Mouse (Mus musculus): Measurements from ENCODE around the gene As3mt. TPM values are rescaled to one million over a fixed set of nuclear protein-coding genes. Genes with fewer than 3 reads are reported as not detected.

Gene As3mt
- polyA plus RNA-seq, 1 experiment from 2014 or later = 46.4 TPM

- H3K4me3 ChIP-seq (ENCODE audit: low read depth, low read length) = peak overlapping the region; percentile 89
- ATAC-seq = no peak
- WGBS = 45% methylated on average over 7 of the region's 7 CpGs
- H3K4me2 ChIP-seq (replicated peaks; ENCODE audit: low read depth) = peak overlapping the region; percentile 98
- H3K36me3 ChIP-seq (ENCODE audit: control insufficient read depth, insufficient read depth) = no peaks in the 10 kb centered on the region
- no peak overlapping the region for H3K27ac ChIP-seq (ENCODE audit: low read depth, low read length)
- H3K9ac ChIP-seq (ENCODE audit: low read depth, low read length) = no peak overlapping the region
- H3K27me3 ChIP-seq (replicated peaks; ENCODE audit: control insufficient read depth, insufficient read depth, low read length) = peaks cover 8% of the 10 kb centered on the region; the same call in 1 of the 2 replicates
- 0 out of 2 replicates have a peak, but pooled peaks cover 12% of the 10 kb centered on the region for H3K4me1 ChIP-seq (replicated peaks; ENCODE audit: control insufficient read depth, insufficient read depth, low read length)
- H3K9me3 ChIP-seq (ENCODE audit: control insufficient read depth) = no peaks in the 10 kb centered on the region
- TF ChIP-seq CTCF (IDR thresholded peaks at IDR 0.05; ENCODE audit: low read depth) = no peak
Observed at GRCm38 (mm10) chr19:46763356-46763755, 56.1 kb downstream of the As3mt start.

DNA sequence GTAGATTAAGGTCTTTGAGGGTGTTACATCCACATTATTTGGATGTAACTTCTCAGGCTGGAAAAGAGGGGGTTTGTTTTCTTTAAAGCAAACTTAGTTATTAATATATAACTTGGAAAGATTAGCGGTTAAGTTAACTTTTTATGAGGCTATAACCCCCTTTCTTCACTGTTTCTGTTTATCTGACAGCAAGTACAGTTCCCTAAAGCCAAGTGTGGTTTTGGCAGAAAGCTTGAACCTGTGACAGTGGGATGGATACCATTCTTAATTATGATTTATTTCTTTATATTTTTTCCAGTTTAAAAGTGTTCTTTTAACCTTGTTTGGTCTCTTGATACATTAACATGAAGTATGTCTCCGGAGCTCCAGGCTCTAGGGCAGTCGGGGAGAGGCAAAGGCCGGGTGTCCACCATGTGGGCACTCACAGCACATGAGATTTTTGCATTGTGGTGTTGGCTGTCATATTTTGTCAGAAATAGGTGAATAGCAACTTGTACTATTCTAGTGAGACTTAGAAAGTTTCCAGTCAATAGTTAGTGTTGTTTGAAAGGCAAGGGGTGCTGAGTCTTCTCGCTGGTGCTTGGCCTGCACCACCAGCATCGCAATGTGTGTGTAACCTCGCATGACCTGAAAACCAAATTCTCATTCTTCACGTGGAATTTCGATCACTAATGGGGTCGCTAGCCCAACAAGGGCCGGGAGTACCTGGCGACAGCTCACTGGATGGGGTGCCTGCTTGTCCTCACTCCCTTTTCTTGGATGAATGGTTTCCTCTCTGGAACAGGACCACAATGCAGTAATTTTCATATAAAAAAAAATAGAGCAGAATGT, 56.9 kb downstream of the As3mt start:
- H3K9ac ChIP-seq (ENCODE audit: low read depth, low read length) = no peak overlapping the region
- H3K36me3 ChIP-seq (ENCODE audit: control insufficient read depth, insufficient read depth) = no peaks in the 10 kb centered on the region
- H3K27ac ChIP-seq (ENCODE audit: low read depth, low read length) = no peak overlapping the region
- H3K4me3 ChIP-seq (ENCODE audit: low read depth, low read length) = peak overlapping the region; percentile 89; the same call in 1 of the 2 replicates
- TF ChIP-seq CTCF (IDR thresholded peaks at IDR 0.05; ENCODE audit: low read depth) = no peak
- 78% methylated on average over 12 of the region's 12 CpGs for WGBS
- H3K9me3 ChIP-seq (ENCODE audit: control insufficient read depth) = no peaks in the 10 kb centered on the region
- H3K27me3 ChIP-seq (replicated peaks; ENCODE audit: control insufficient read depth, insufficient read depth, low read length) = peaks cover 8% of the 10 kb centered on the region; the same call in 1 of the 2 replicates
- ATAC-seq = no peak
- H3K4me2 ChIP-seq (replicated peaks; ENCODE audit: low read depth) = peak overlapping the region; percentile 98
- H3K4me1 ChIP-seq (replicated peaks; ENCODE audit: control insufficient read depth, insufficient read depth, low read length) = 0 out of 2 replicates have a peak, but pooled peaks cover 12% of the 10 kb centered on the region

DNA sequence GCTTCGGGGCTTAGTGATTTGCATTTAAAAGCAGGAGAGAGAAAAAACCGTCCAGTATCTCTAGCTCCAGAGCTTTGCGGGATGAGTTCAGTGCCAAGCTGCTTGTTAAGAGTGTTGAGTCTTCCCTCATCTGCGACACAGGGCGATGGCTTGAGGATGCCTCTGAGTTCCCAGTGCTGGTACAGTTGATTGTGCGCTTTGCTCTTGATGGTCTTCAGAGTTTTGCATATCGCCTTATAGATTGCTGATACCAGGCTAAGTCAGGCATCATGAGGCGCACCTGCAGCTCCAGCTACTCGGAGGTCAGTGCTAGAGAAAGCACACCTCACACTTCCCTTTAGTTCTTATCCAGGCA, 57.5 kb downstream of the As3mt start:
- H3K27ac ChIP-seq (ENCODE audit: low read depth, low read length) = no peak overlapping the region
- H3K9me3 ChIP-seq (ENCODE audit: control insufficient read depth) = no peaks in the 10 kb centered on the region
- H3K27me3 ChIP-seq (replicated peaks; ENCODE audit: control insufficient read depth, insufficient read depth, low read length) = peaks cover 8% of the 10 kb centered on the region; the same call in 1 of the 2 replicates
- H3K4me3 ChIP-seq (ENCODE audit: low read depth, low read length) = no peak overlapping the region
- TF ChIP-seq CTCF (IDR thresholded peaks at IDR 0.05; ENCODE audit: low read depth) = no peak
- WGBS = 84% methylated on average over 9 of the region's 9 CpGs
- no peaks in the 10 kb centered on the region for H3K36me3 ChIP-seq (ENCODE audit: control insufficient read depth, insufficient read depth)
- H3K4me2 ChIP-seq (replicated peaks; ENCODE audit: low read depth) = 0 out of 2 replicates have a peak overlapping the region, but pooled peaks have one; percentile 98
- H3K9ac ChIP-seq (ENCODE audit: low read depth, low read length) = no peak overlapping the region
- no peak for ATAC-seq
- H3K4me1 ChIP-seq (replicated peaks; ENCODE audit: control insufficient read depth, insufficient read depth, low read length) = 0 out of 2 replicates have a peak, but pooled peaks cover 12% of the 10 kb centered on the region

- Histone ChIP-seq H3K36me3 (ENCODE audit: control insufficient read depth, insufficient read depth) (no peaks in the 10 kb centered on the region), H3K4me3 (ENCODE audit: low read depth, low read length) (no peak overlapping the region), H3K9ac (ENCODE audit: low read depth, low read length) (no peak overlapping the region), H3K27me3 (replicated peaks; ENCODE audit: control insufficient read depth, insufficient read depth, low read length) (peaks cover 8% of the 10 kb centered on the region; the same call in 1 of the 2 replicates), H3K9me3 (ENCODE audit: control insufficient read depth) (no peaks in the 10 kb centered on the region), H3K4me2 (replicated peaks; ENCODE audit: low read depth) (no peak overlapping the region), H3K27ac (ENCODE audit: low read depth, low read length) (no peak overlapping the region), H3K4me1 (replicated peaks; ENCODE audit: control insufficient read depth, insufficient read depth, low read length) (0 out of 2 replicates have a peak, but pooled peaks cover 12% of the 10 kb centered on the region)
- ATAC-seq = no peak
- WGBS = 68% methylated on average over 5 of the region's 5 CpGs
- TF ChIP-seq CTCF (IDR thresholded peaks at IDR 0.05; ENCODE audit: low read depth) = no peak
Observed at GRCm38 (mm10) chr19:46766125-46766524, 58.9 kb downstream of the As3mt start.

DNA sequence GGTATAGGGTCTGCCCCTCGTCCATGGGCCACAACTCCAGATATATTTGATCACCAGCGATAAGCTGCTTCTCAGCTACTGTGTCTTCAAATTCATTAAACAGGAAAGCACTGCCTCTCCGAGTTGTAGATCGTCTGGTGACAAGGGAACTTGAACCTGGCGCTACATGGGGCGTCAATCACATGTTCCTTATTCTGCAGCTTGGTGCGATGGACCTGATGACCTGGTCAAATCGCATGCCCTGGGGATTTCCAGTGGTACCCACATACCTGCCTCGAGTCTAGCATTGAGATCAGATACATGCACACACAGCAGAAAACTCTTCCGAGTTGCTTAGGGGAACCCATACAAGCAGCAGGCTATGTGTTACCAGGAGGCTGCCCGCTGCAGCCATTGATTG, 62.5 kb downstream of the As3mt start:
- no peak for ATAC-seq
- H3K36me3 ChIP-seq (ENCODE audit: control insufficient read depth, insufficient read depth) = no peaks in the 10 kb centered on the region
- H3K4me3 ChIP-seq (ENCODE audit: low read depth, low read length) = no peak overlapping the region
- no peak overlapping the region for H3K27ac ChIP-seq (ENCODE audit: low read depth, low read length)
- no peaks in the 10 kb centered on the region for H3K9me3 ChIP-seq (ENCODE audit: control insufficient read depth)
- no peak overlapping the region for H3K4me2 ChIP-seq (replicated peaks; ENCODE audit: low read depth)
- no peaks in the 10 kb centered on the region for H3K27me3 ChIP-seq (replicated peaks; ENCODE audit: control insufficient read depth, insufficient read depth, low read length)
- H3K9ac ChIP-seq (ENCODE audit: low read depth, low read length) = no peak overlapping the region
- TF ChIP-seq CTCF (IDR thresholded peaks at IDR 0.05; ENCODE audit: low read depth) = no peak
- no peaks in the 10 kb centered on the region for H3K4me1 ChIP-seq (replicated peaks; ENCODE audit: control insufficient read depth, insufficient read depth, low read length)
- 91% methylated on average over 11 of the region's 11 CpGs for WGBS

DNA sequence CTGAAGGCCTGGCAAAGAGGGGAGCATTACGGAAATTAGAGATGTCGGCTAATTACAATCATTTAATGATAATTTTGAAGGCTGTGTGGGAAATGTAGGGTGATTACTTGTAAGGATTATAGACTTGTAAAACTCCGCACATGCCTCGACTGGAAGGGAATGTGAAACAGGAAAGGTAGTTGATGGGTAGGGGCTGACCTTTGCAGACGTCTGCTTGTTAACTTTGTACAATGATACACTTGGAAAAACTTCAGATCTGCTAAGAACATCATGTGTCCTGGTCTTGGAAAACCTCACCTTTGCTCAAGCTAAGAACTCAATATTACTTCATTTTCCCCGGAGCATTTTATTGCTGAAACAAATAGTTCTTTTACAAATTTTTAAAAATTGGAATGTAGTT, 64.5 kb downstream of the As3mt start:
- WGBS = 80% methylated on average over 6 of the region's 6 CpGs
- Histone ChIP-seq H3K9ac (ENCODE audit: low read depth, low read length) (no peak overlapping the region), H3K36me3 (ENCODE audit: control insufficient read depth, insufficient read depth) (no peaks in the 10 kb centered on the region), H3K9me3 (ENCODE audit: control insufficient read depth) (no peaks in the 10 kb centered on the region), H3K4me1 (replicated peaks; ENCODE audit: control insufficient read depth, insufficient read depth, low read length) (no peaks in the 10 kb centered on the region), H3K27me3 (replicated peaks; ENCODE audit: control insufficient read depth, insufficient read depth, low read length) (no peaks in the 10 kb centered on the region), H3K4me3 (ENCODE audit: low read depth, low read length) (no peak overlapping the region), H3K4me2 (replicated peaks; ENCODE audit: low read depth) (no peak overlapping the region), H3K27ac (ENCODE audit: low read depth, low read length) (no peak overlapping the region)
- no peak for TF ChIP-seq CTCF (IDR thresholded peaks at IDR 0.05; ENCODE audit: low read depth)
- ATAC-seq = no peak

All from intestine, postnatal 0 days (tissue).